Mouse (Mus musculus): ENCODE results near the gene Wnt1. TPM values are rescaled to one million over a fixed set of nuclear protein-coding genes. Genes with fewer than 3 reads are reported as not detected.
A peak's percentile ranks its signal among the peaks of the same experiment; 100 is the strongest.

Wnt1 gene
- polyA plus RNA-seq, 1 experiment from 2014 or later = 13.7 TPM

- DNase-seq (ENCODE audit: low spot score) = no peak
- Histone ChIP-seq H3K36me3 (peaks cover 73% of the 10 kb centered on the region), H3K27me3 (ENCODE audit: insufficient read depth, poor library complexity, severe bottlenecking) (no peaks in the 10 kb centered on the region), H3K4me1 (replicated peaks) (no peaks in the 10 kb centered on the region), H3K9me3 (no peaks in the 10 kb centered on the region), H3K4me3 (no peak overlapping the region), H3K27ac (no peak overlapping the region)
- 91% methylated on average over 7 of the region's 7 CpGs for WGBS
These were observed 28.5 kb downstream of the Wnt1 start for GRCm38 (mm10) chr15:98818171-98818570.

GRCm38 (mm10) chr15:98820937-98821336 is 31.3 kb downstream of the Wnt1 start:
- no peaks in the 10 kb centered on the region for H3K4me1 ChIP-seq (replicated peaks)
- 85% methylated on average over 4 of the region's 4 CpGs for WGBS
- no peak for DNase-seq (ENCODE audit: low spot score)
- H3K27me3 ChIP-seq (ENCODE audit: insufficient read depth, poor library complexity, severe bottlenecking) = no peaks in the 10 kb centered on the region
- no peaks in the 10 kb centered on the region for H3K9me3 ChIP-seq
- H3K36me3 ChIP-seq = peaks cover 72% of the 10 kb centered on the region
- H3K4me3 ChIP-seq = no peak overlapping the region
- no peak overlapping the region for H3K27ac ChIP-seq

- no peak overlapping the region for H3K27ac ChIP-seq
- H3K4me1 ChIP-seq (replicated peaks) = no peaks in the 10 kb centered on the region
- WGBS = 25% methylated on average over 10 of the region's 10 CpGs
- no peaks in the 10 kb centered on the region for H3K27me3 ChIP-seq (ENCODE audit: insufficient read depth, poor library complexity, severe bottlenecking)
- no peaks in the 10 kb centered on the region for H3K9me3 ChIP-seq
- peaks cover 71% of the 10 kb centered on the region for H3K36me3 ChIP-seq
- no peak overlapping the region for H3K4me3 ChIP-seq
- no peak for DNase-seq (ENCODE audit: low spot score)
These were observed 31.7 kb downstream of the Wnt1 start for GRCm38 (mm10) chr15:98821403-98821802.

- Histone ChIP-seq H3K9me3 (no peaks in the 10 kb centered on the region), H3K27ac (no peak overlapping the region), H3K36me3 (peaks cover 64% of the 10 kb centered on the region), H3K4me1 (replicated peaks) (no peaks in the 10 kb centered on the region), H3K27me3 (ENCODE audit: insufficient read depth, poor library complexity, severe bottlenecking) (no peaks in the 10 kb centered on the region), H3K4me3 (no peak overlapping the region)
- WGBS = 88% methylated on average over 5 of the region's 5 CpGs
- DNase-seq (ENCODE audit: low spot score) = no peak
These were observed 32.5 kb downstream of the Wnt1 start for GRCm38 (mm10) chr15:98822147-98822546.

- Histone ChIP-seq H3K27me3 (ENCODE audit: insufficient read depth, poor library complexity, severe bottlenecking) (no peaks in the 10 kb centered on the region), H3K27ac (no peak overlapping the region), H3K4me3 (no peak overlapping the region), H3K9me3 (no peaks in the 10 kb centered on the region), H3K4me1 (replicated peaks) (no peaks in the 10 kb centered on the region), H3K36me3 (peaks cover 68% of the 10 kb centered on the region)
- WGBS = 68% methylated on average over 3 of the region's 3 CpGs
- no peak for DNase-seq (ENCODE audit: low spot score)
These were observed 33.8 kb downstream of the Wnt1 start for GRCm38 (mm10) chr15:98823434-98823833.

GRCm38 (mm10) chr15:98827611-98828011 is 38.0 kb downstream of the Wnt1 start:
- Histone ChIP-seq H3K4me3 (no peak overlapping the region), H3K27me3 (ENCODE audit: insufficient read depth, poor library complexity, severe bottlenecking) (no peaks in the 10 kb centered on the region), H3K36me3 (peaks cover 40% of the 10 kb centered on the region), H3K27ac (no peak overlapping the region), H3K9me3 (no peaks in the 10 kb centered on the region), H3K4me1 (replicated peaks) (peaks cover 19% of the 10 kb centered on the region)
- no peak for DNase-seq (ENCODE audit: low spot score)
- WGBS = 91% methylated on average over 7 of the region's 7 CpGs

- peak within 1 kb of the TSS; percentile 92 for H3K27ac ChIP-seq
- H3K4me1 ChIP-seq (replicated peaks) = peaks cover 20% of the 10 kb centered on the region
- H3K4me3 ChIP-seq = peak within 1 kb of the TSS; percentile 84
- no peaks in the 10 kb centered on the region for H3K27me3 ChIP-seq (ENCODE audit: insufficient read depth, poor library complexity, severe bottlenecking)
- no peaks in the 10 kb centered on the region for H3K9me3 ChIP-seq
- DNase-seq (ENCODE audit: low spot score) = peak; percentile 98
- peaks cover 43% of the 10 kb centered on the region for H3K36me3 ChIP-seq
- WGBS = under 1% methylated on average over 66 of the region's 66 CpGs
These were observed 41.4 kb downstream of the Wnt1 start, which contains the start of gene Prkag1 for GRCm38 (mm10) chr15:98830736-98831683. Gene Prkag1, minus strand, starts transcription at chr15:98831521.

GRCm38 (mm10) chr15:98831684-98832035 is 42.0 kb downstream of the Wnt1 start:
- WGBS = 20% methylated on average over 9 of the region's 9 CpGs
- DNase-seq (ENCODE audit: low spot score) = no peak
- H3K9me3 ChIP-seq = no peaks in the 10 kb centered on the region
- peak overlapping the region; percentile 92 for H3K27ac ChIP-seq
- peaks cover 20% of the 10 kb centered on the region for H3K4me1 ChIP-seq (replicated peaks)
- H3K27me3 ChIP-seq (ENCODE audit: insufficient read depth, poor library complexity, severe bottlenecking) = no peaks in the 10 kb centered on the region
- H3K4me3 ChIP-seq = peak overlapping the region; percentile 84
- H3K36me3 ChIP-seq = peaks cover 49% of the 10 kb centered on the region

GRCm38 (mm10) chr15:98832161-98833058 is 42.8 kb downstream of the Wnt1 start:
- Histone ChIP-seq H3K27ac (peak overlapping the region; percentile 53; the same call in 1 of the 2 replicates), H3K9me3 (no peaks in the 10 kb centered on the region), H3K4me1 (replicated peaks) (peaks cover 20% of the 10 kb centered on the region), H3K36me3 (peaks cover 57% of the 10 kb centered on the region), H3K4me3 (peak overlapping the region; percentile 84; the same call in 1 of the 2 replicates), H3K27me3 (ENCODE audit: insufficient read depth, poor library complexity, severe bottlenecking) (no peaks in the 10 kb centered on the region)
- 68% methylated on average over 12 of the region's 12 CpGs for WGBS
- no peak for DNase-seq (ENCODE audit: low spot score)

- 92% methylated on average over 11 of the region's 11 CpGs for WGBS
- Histone ChIP-seq H3K9me3 (no peaks in the 10 kb centered on the region), H3K4me1 (replicated peaks) (peaks cover 20% of the 10 kb centered on the region), H3K27ac (no peak overlapping the region), H3K27me3 (ENCODE audit: insufficient read depth, poor library complexity, severe bottlenecking) (no peaks in the 10 kb centered on the region), H3K36me3 (peaks cover 60% of the 10 kb centered on the region), H3K4me3 (no peak overlapping the region)
- DNase-seq (ENCODE audit: low spot score) = no peak
These were observed 43.6 kb downstream of the Wnt1 start for GRCm38 (mm10) chr15:98833281-98833680.

- Histone ChIP-seq H3K4me3 (no peak overlapping the region), H3K27me3 (ENCODE audit: insufficient read depth, poor library complexity, severe bottlenecking) (no peaks in the 10 kb centered on the region), H3K36me3 (peaks cover 66% of the 10 kb centered on the region)
These were observed 44.4 kb downstream of the Wnt1 start for GRCm38 (mm10) chr15:98834059-98834458.

GRCm38 (mm10) chr15:98835291-98835690 is 45.6 kb downstream of the Wnt1 start:
- no peak overlapping the region for H3K4me3 ChIP-seq
- H3K36me3 ChIP-seq = peaks cover 76% of the 10 kb centered on the region
- no peak for DNase-seq (ENCODE audit: low spot score)
- no peaks in the 10 kb centered on the region for H3K27me3 ChIP-seq (ENCODE audit: insufficient read depth, poor library complexity, severe bottlenecking)
- peaks cover 12% of the 10 kb centered on the region for H3K4me1 ChIP-seq (replicated peaks)
- H3K27ac ChIP-seq = no peak overlapping the region
- H3K9me3 ChIP-seq = no peaks in the 10 kb centered on the region
- WGBS = 94% methylated on average over 14 of the region's 14 CpGs

More at GRCm38 (mm10) chr15:98834059-98834458, 44.4 kb downstream of the Wnt1 start:
- DNase-seq (ENCODE audit: low spot score) = no peak
- Histone ChIP-seq H3K27ac (no peak overlapping the region), H3K4me1 (replicated peaks) (peaks cover 20% of the 10 kb centered on the region), H3K9me3 (no peaks in the 10 kb centered on the region)
- 89% methylated on average over 13 of the region's 13 CpGs for whole genome bisulfite sequencing
